Mouse (Mus musculus) fat pad, adult 2 months (tissue): ENCODE results near the gene Lsm4.

Experiments used
- DNase-seq: peaks from one replicate; pipeline ENCODE4 v3.0.0-alpha.2; 2011; ENCODE audit warnings: low read depth, low spot score; ENCODE audit errors: extremely low read depth

The Lsm4 gene

GRCm38 (mm10) chr8:70699116-70699833, 26.2 kb downstream of the Lsm4 start:
- DNase-seq = no peak

- no peak for DNase-seq
Measured at GRCm38 (mm10) chr8:70699834-70700554, 26.9 kb downstream of the Lsm4 start.

- DNase-seq = no peak
Measured at GRCm38 (mm10) chr8:70700555-70700922, 27.5 kb downstream of the Lsm4 start.

- DNase-seq = no peak
Measured at GRCm38 (mm10) chr8:70701048-70701981, 28.3 kb downstream of the Lsm4 start.

GRCm38 (mm10) chr8:70701982-70702841, 29.2 kb downstream of the Lsm4 start:
- DNase-seq = no peak

- DNase-seq = no peak
Measured at GRCm38 (mm10) chr8:70702842-70703182, 29.8 kb downstream of the Lsm4 start.

GRCm38 (mm10) chr8:70703287-70703686, 30.2 kb downstream of the Lsm4 start, which contains the start of gene Iqcn:
Iqcn (plus strand) TSS chr8:70703457.
- no peak for DNase-seq

GRCm38 (mm10) chr8:70708281-70708680, 35.2 kb downstream of the Lsm4 start:
- no peak for DNase-seq

- DNase-seq = no peak
Measured at GRCm38 (mm10) chr8:70709794-70710193, 36.7 kb downstream of the Lsm4 start.

- DNase-seq = no peak
Measured at GRCm38 (mm10) chr8:70710296-70710695, 37.2 kb downstream of the Lsm4 start.

GRCm38 (mm10) chr8:70711041-70711440, 38.0 kb downstream of the Lsm4 start:
- no peak for DNase-seq

- DNase-seq = no peak
Measured at GRCm38 (mm10) chr8:70713991-70714390, 40.9 kb downstream of the Lsm4 start.

- DNase-seq = no peak
Measured at GRCm38 (mm10) chr8:70715086-70715485, 42.0 kb downstream of the Lsm4 start.

GRCm38 (mm10) chr8:70716521-70717400, 43.7 kb downstream of the Lsm4 start:
- no peak for DNase-seq

GRCm38 (mm10) chr8:70718297-70718696, 45.2 kb downstream of the Lsm4 start, which contains the start of gene Gm3336:
Gm3336 (plus strand) TSS chr8:70718543.
- DNase-seq = no peak

GRCm38 (mm10) chr8:70719796-70720270, 46.8 kb downstream of the Lsm4 start:
- DNase-seq = no peak

GRCm38 (mm10) chr8:70720739-70721138, 47.7 kb downstream of the Lsm4 start:
- DNase-seq = no peak

- DNase-seq = no peak
Measured at GRCm38 (mm10) chr8:70721601-70722000, 48.6 kb downstream of the Lsm4 start.

GRCm38 (mm10) chr8:70723486-70724210, 50.6 kb downstream of the Lsm4 start, which contains the start of gene Pde4c:
Pde4c (plus strand) TSS chr8:70723720.
- DNase-seq = no peak
